Mouse (Mus musculus) stomach, embryonic 14.5 days (tissue): ENCODE results near the gene Zic4. TPM values are rescaled to one million over a fixed set of nuclear protein-coding genes. Genes with fewer than 3 reads are reported as not detected.

Source experiments
- ATAC-seq: fragments of 200-750 bp; cut with Nextera tagmentation; 2 replicates; pipeline ENCODE4 v1.8.0; 2017; ENCODE audit warnings: low read depth, moderate TSS enrichment; ENCODE audit not compliant: insufficient number of reproducible peaks, insufficient read depth, low FRiP score
- H3K27ac ChIP-seq: fragments of 300-500 bp; sonication (generic); 2 replicates; pipeline ENCODE4 v1.5.1; 2014; ENCODE audit warnings: mild to moderate bottlenecking, low read length, moderate library complexity, mixed read lengths
- H3K27me3 ChIP-seq: fragments of 300-500 bp; sonication (generic); 2 replicates; pipeline ENCODE4 v1.6.1; 2014; ENCODE audit warnings: low read length, control low read depth, mixed read lengths; ENCODE audit not compliant: control insufficient read depth, insufficient read depth
- H3K36me3 ChIP-seq: fragments of 300-500 bp; sonication (generic); 2 replicates; pipeline ENCODE4 v1.6.1; 2014; ENCODE audit warnings: mild to moderate bottlenecking, control low read depth, low read length, moderate library complexity, mixed read lengths; ENCODE audit not compliant: control insufficient read depth, insufficient read depth
- H3K4me1 ChIP-seq: fragments of 300-500 bp; sonication (generic); 2 replicates; pipeline ENCODE4 v1.6.1; 2014; ENCODE audit warnings: low read length, control low read depth, mixed read lengths; ENCODE audit not compliant: control insufficient read depth, insufficient read depth
- H3K4me2 ChIP-seq: fragments of 300-500 bp; sonication (generic); replicated peaks from 2 replicates; pipeline ENCODE4 v1.6.1; 2014; ENCODE audit warnings: low read depth, low read length, control low read depth
- H3K4me3 ChIP-seq: fragments of 300-500 bp; sonication (generic); 2 replicates; pipeline ENCODE4 v1.5.1; 2014; ENCODE audit warnings: low read depth, low read length, control low read depth
- H3K9ac ChIP-seq: fragments of 300-500 bp; sonication (generic); replicated peaks from 2 replicates; pipeline ENCODE4 v1.6.1; 2014; ENCODE audit warnings: low read depth, mild to moderate bottlenecking, control low read depth, low read length, moderate library complexity, mixed read lengths
- H3K9me3 ChIP-seq: fragments of 300-500 bp; sonication (generic); 2 replicates; pipeline ENCODE4 v1.6.1; 2016; ENCODE audit warnings: low read depth, low read length, control low read depth; ENCODE audit not compliant: control insufficient read depth
- WGBS: fragments of 180-500 bp; shearing (Covaris S2); extraction: QIAGEN DNeasy Blood & Tissue Kit; methylation state at CpG from one replicate; pipeline ENCODE4 v1.1.7; 2014; 5-methylcytosine and 5-hydroxymethylcytosine counted together
- polyA plus RNA-seq: library from polyadenylated mRNA; unstranded; fragments of >200 nt; fragmentation: Nextera tagmentation; extraction: Ambion mirVana; gene quantifications from 2 replicates; pipeline ENCODE4 v1.2.1, GENCODE M21; 2014

Gene Zic4
- polyA plus RNA-seq, 1 experiment from 2014 or later, result not detected

DNA sequence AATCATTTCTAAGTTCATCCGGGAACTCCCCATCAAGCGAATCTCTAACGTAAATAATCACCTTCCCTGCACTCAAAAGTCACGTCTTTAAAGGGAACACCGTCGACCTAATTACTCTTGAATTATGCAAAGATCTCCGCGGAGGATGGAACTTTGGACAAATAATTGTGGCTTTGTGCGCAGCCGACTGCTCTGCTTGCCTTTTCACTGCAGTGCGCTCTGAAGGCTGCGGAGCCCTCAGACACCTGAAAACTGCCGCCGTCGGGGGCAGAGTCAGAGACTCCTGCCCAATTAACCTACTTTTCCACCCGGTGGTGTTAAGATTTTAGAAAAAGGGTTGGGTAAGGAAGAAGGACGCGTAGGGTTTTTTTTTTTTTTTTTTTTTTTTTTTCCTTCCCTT is 58.2 kb downstream of the Zic4 start:
- 2% methylated on average over 18 of the region's 18 CpGs for WGBS
- Histone ChIP-seq H3K4me1 (no peaks in the 10 kb centered on the region), H3K9ac (no peak overlapping the region), H3K27ac (no peak overlapping the region), H3K36me3 (no peaks in the 10 kb centered on the region), H3K4me3 (no peak overlapping the region), H3K4me2 (no peak overlapping the region), H3K27me3 (peaks cover 38% of the 10 kb centered on the region), H3K9me3 (no peaks in the 10 kb centered on the region)
- no peak for ATAC-seq

Other genes with a start within 250 kb of the Zic4 start
- gene Zic1, start 3.4 kb downstream of the Zic4 start, polyA plus RNA-seq, result not detected in 2 replicates